Mouse (Mus musculus) neural tube, embryonic 15.5 days (tissue): ENCODE measurements around the gene Csrnp3. TPM values are rescaled to one million over a fixed set of nuclear protein-coding genes. Genes with fewer than 3 reads are reported as not detected.
"Not testable (repeated sequence)": the region's sequence is repeated elsewhere in the genome, so short reads cannot be mapped to it uniquely, and the experiment has no call there.

ENCODE experiments used
- ATAC-seq: fragments of 200-750 bp; cut with Nextera tagmentation; 2 replicates; pipeline ENCODE4 v1.8.0; 2017; ENCODE audit warnings: mild to moderate bottlenecking, moderate TSS enrichment, moderate library complexity; ENCODE audit not compliant: low FRiP score
- H3K27ac ChIP-seq: fragments of 300-500 bp; sonication (generic); replicated peaks from 2 replicates; pipeline ENCODE4 v1.5.1; 2015; ENCODE audit warnings: mild to moderate bottlenecking, inconsistent platforms
- H3K27me3 ChIP-seq: fragments of 300-500 bp; sonication (generic); replicated peaks from 2 replicates; pipeline ENCODE4 v1.6.1; 2015; ENCODE audit warnings: inconsistent platforms
- H3K36me3 ChIP-seq: fragments of 300-500 bp; sonication (generic); 2 replicates; pipeline ENCODE4 v1.6.1; 2015; ENCODE audit warnings: inconsistent platforms
- H3K4me1 ChIP-seq: fragments of 300-500 bp; sonication (generic); 2 replicates; pipeline ENCODE4 v1.6.1; 2015; ENCODE audit warnings: inconsistent platforms
- H3K4me2 ChIP-seq: fragments of 300-500 bp; sonication (generic); 2 replicates; pipeline ENCODE4 v1.6.1; 2015; ENCODE audit warnings: inconsistent platforms, mild to moderate bottlenecking, moderate library complexity
- H3K4me3 ChIP-seq: fragments of 300-500 bp; sonication (generic); replicated peaks from 2 replicates; pipeline ENCODE4 v1.5.1; 2015; ENCODE audit warnings: mild to moderate bottlenecking, inconsistent platforms
- H3K9ac ChIP-seq: fragments of 300-500 bp; sonication (generic); replicated peaks from 2 replicates; pipeline ENCODE4 v1.6.1; 2015; ENCODE audit warnings: mild to moderate bottlenecking, inconsistent platforms
- H3K9me3 ChIP-seq: fragments of 300-500 bp; sonication (generic); replicated peaks from 2 replicates; pipeline ENCODE4 v1.6.1; 2016; ENCODE audit warnings: inconsistent platforms
- WGBS: fragments of 180-500 bp; shearing (Covaris S2); methylation state at CpG from one replicate; pipeline ENCODE4 v1.1.7; 2015; ENCODE audit warnings: mixed read lengths; 5-methylcytosine and 5-hydroxymethylcytosine counted together
- polyA plus RNA-seq: library from polyadenylated mRNA; unstranded; fragments of >200 nt; fragmentation: Nextera tagmentation; extraction: Ambion mirVana; gene quantifications from 2 replicates; pipeline ENCODE4 v1.2.1, GENCODE M21; 2015

The Csrnp3 gene
- 37.6 and 49.3 TPM in 2 replicates for polyA plus RNA-seq

- peaks cover 9% of the 10 kb centered on the region; the same call in 1 of the 2 replicates for H3K4me1 ChIP-seq
- H3K36me3 ChIP-seq = no peaks in the 10 kb centered on the region
- H3K4me3 ChIP-seq = peak within 1 kb of the TSS; percentile 55
- WGBS = under 1% methylated on average over 6 of the region's 6 CpGs
- peak within 1 kb of the TSS; percentile 85 for H3K27ac ChIP-seq
- H3K9ac ChIP-seq = peak within 1 kb of the TSS; percentile 64
- peak within 1 kb of the TSS; percentile 51 for H3K4me2 ChIP-seq
- ATAC-seq = peak; percentile 93
- no peaks in the 10 kb centered on the region for H3K27me3 ChIP-seq
- H3K9me3 ChIP-seq = no peaks in the 10 kb centered on the region
Observed at GRCm38 (mm10) chr2:65845551-65845950, at the start of gene Csrnp3. Gene Csrnp3, plus strand, starts transcription at chr2:65845767.

- ATAC-seq = no peak
- Histone ChIP-seq H3K4me3 (no peak overlapping the region), H3K4me1 (no peaks in the 10 kb centered on the region), H3K4me2 (no peak overlapping the region), H3K27me3 (no peaks in the 10 kb centered on the region), H3K27ac (no peak overlapping the region), H3K36me3 (no peaks in the 10 kb centered on the region), H3K9me3 (no peaks in the 10 kb centered on the region), H3K9ac (no peak overlapping the region)
- 72% methylated on average over 1 of the region's 1 CpGs for WGBS
Observed at GRCm38 (mm10) chr2:65801054-65801709, 44.4 kb upstream of the Csrnp3 start.

- H3K27me3 ChIP-seq = no peaks in the 10 kb centered on the region
- H3K4me2 ChIP-seq = no peak overlapping the region
- ATAC-seq = no peak
- WGBS = 91% methylated on average over 6 of the region's 6 CpGs
- no peaks in the 10 kb centered on the region for H3K36me3 ChIP-seq
- H3K27ac ChIP-seq = no peak overlapping the region
- H3K4me1 ChIP-seq = no peaks in the 10 kb centered on the region
- H3K9me3 ChIP-seq = no peaks in the 10 kb centered on the region
- no peak overlapping the region for H3K9ac ChIP-seq
- H3K4me3 ChIP-seq = no peak overlapping the region
Observed at GRCm38 (mm10) chr2:65806556-65806955, 39.0 kb upstream of the Csrnp3 start.

- H3K36me3 ChIP-seq, H3K9me3 ChIP-seq, H3K27ac ChIP-seq, H3K4me1 ChIP-seq, H3K27me3 ChIP-seq, ATAC-seq, H3K9ac ChIP-seq, H3K4me3 ChIP-seq, H3K4me2 ChIP-seq: not testable (repeated sequence)
- WGBS = 81% methylated on average over 6 of the region's 6 CpGs
Observed at GRCm38 (mm10) chr2:65811203-65811602, 34.4 kb upstream of the Csrnp3 start.

- Histone ChIP-seq H3K9ac (peak overlapping the region; percentile 23; the same call in 1 of the 2 replicates), H3K36me3 (no peaks in the 10 kb centered on the region), H3K27me3 (no peaks in the 10 kb centered on the region), H3K4me1 (peaks cover 13% of the 10 kb centered on the region), H3K9me3 (no peaks in the 10 kb centered on the region), H3K4me2 (peak overlapping the region; percentile 43), H3K27ac (peak overlapping the region; percentile 75), H3K4me3 (peak overlapping the region; percentile 27)
- WGBS = 36% methylated on average over 20 of the region's 20 CpGs
- peak; percentile 86 for ATAC-seq
Observed at GRCm38 (mm10) chr2:65818080-65818796, 27.3 kb upstream of the Csrnp3 start.

- H3K4me1 ChIP-seq = peaks cover 13% of the 10 kb centered on the region
- 86% methylated on average over 4 of the region's 4 CpGs for WGBS
- no peaks in the 10 kb centered on the region for H3K9me3 ChIP-seq
- H3K27me3 ChIP-seq = no peaks in the 10 kb centered on the region
- ATAC-seq = no peak
- H3K27ac ChIP-seq = no peak overlapping the region
- no peak overlapping the region for H3K4me3 ChIP-seq
- H3K36me3 ChIP-seq = no peaks in the 10 kb centered on the region
- no peak overlapping the region for H3K4me2 ChIP-seq
- H3K9ac ChIP-seq = no peak overlapping the region
Observed at GRCm38 (mm10) chr2:65820114-65820769, 25.3 kb upstream of the Csrnp3 start.

- Histone ChIP-seq H3K36me3 (no peaks in the 10 kb centered on the region), H3K9me3 (no peaks in the 10 kb centered on the region), H3K4me3 (no peak overlapping the region), H3K4me1 (no peaks in the 10 kb centered on the region), H3K27me3 (no peaks in the 10 kb centered on the region), H3K27ac (no peak overlapping the region), H3K9ac (no peak overlapping the region), H3K4me2 (no peak overlapping the region)
- 96% methylated on average over 2 of the region's 2 CpGs for WGBS
- no peak for ATAC-seq
Observed at GRCm38 (mm10) chr2:65826314-65826713, 19.3 kb upstream of the Csrnp3 start.

- no peak for ATAC-seq
- Histone ChIP-seq H3K27me3 (no peaks in the 10 kb centered on the region), H3K4me2 (no peak overlapping the region), H3K9me3 (no peaks in the 10 kb centered on the region), H3K4me1 (no peaks in the 10 kb centered on the region), H3K36me3 (no peaks in the 10 kb centered on the region), H3K4me3 (no peak overlapping the region), H3K27ac (no peak overlapping the region), H3K9ac (no peak overlapping the region)
- 86% methylated on average over 6 of the region's 6 CpGs for WGBS
Observed at GRCm38 (mm10) chr2:65826801-65827200, 18.8 kb upstream of the Csrnp3 start.

GRCm38 (mm10) chr2:65828699-65829098 is 16.9 kb upstream of the Csrnp3 start:
- H3K27ac ChIP-seq = no peak overlapping the region
- no peak overlapping the region for H3K4me2 ChIP-seq
- no peaks in the 10 kb centered on the region for H3K36me3 ChIP-seq
- no peaks in the 10 kb centered on the region for H3K9me3 ChIP-seq
- no peak for ATAC-seq
- peaks cover 8% of the 10 kb centered on the region; the same call in 1 of the 2 replicates for H3K4me1 ChIP-seq
- 91% methylated on average over 1 of the region's 1 CpGs for WGBS
- no peak overlapping the region for H3K9ac ChIP-seq
- no peaks in the 10 kb centered on the region for H3K27me3 ChIP-seq
- H3K4me3 ChIP-seq = no peak overlapping the region

- Histone ChIP-seq H3K36me3 (no peaks in the 10 kb centered on the region), H3K4me3 (no peak overlapping the region), H3K9ac (no peak overlapping the region), H3K4me1 (peaks cover 8% of the 10 kb centered on the region; the same call in 1 of the 2 replicates), H3K9me3 (no peaks in the 10 kb centered on the region), H3K27me3 (no peaks in the 10 kb centered on the region), H3K27ac (peak overlapping the region; percentile 46), H3K4me2 (peak overlapping the region; percentile 11)
- 27% methylated on average over 11 of the region's 11 CpGs for WGBS
- ATAC-seq = peak; percentile 55; the same call in 1 of the 2 replicates
Observed at GRCm38 (mm10) chr2:65832738-65833395, 12.7 kb upstream of the Csrnp3 start.

- Histone ChIP-seq H3K36me3 (no peaks in the 10 kb centered on the region), H3K27me3 (no peaks in the 10 kb centered on the region), H3K4me2 (peak overlapping the region; percentile 11; the same call in 1 of the 2 replicates), H3K4me1 (peaks cover 8% of the 10 kb centered on the region; the same call in 1 of the 2 replicates), H3K9ac (no peak overlapping the region), H3K9me3 (no peaks in the 10 kb centered on the region), H3K4me3 (no peak overlapping the region), H3K27ac (no peak overlapping the region)
- ATAC-seq = no peak
- 59% methylated on average over 7 of the region's 7 CpGs for WGBS
Observed at GRCm38 (mm10) chr2:65833421-65833820, 12.1 kb upstream of the Csrnp3 start.
